Mouse (Mus musculus): ENCODE measurements around the gene Lgals2. TPM values are rescaled to one million over a fixed set of nuclear protein-coding genes. Genes with fewer than 3 reads are reported as not detected.

The Lgals2 gene
- polyA plus RNA-seq, 1 experiment from 2014 or later: not detected

Small RNAs within 50 kb of the gene (microRNA-seq; reads per million reads assigned to microRNA genes)
- not detected for gene Mir6955

Other genes with a start within 250 kb of the Lgals2 start
- gene Elfn2, start 136.8 kb downstream of the Lgals2 start, polyA plus RNA-seq (2016; fragmentation: Nextera tagmentation; extraction: Ambion mirVana): not detected in 2 replicates
- gene Mfng, start 82.1 kb downstream of the Lgals2 start, polyA plus RNA-seq (2016; fragmentation: Nextera tagmentation; extraction: Ambion mirVana): 11.1 and 13.1 TPM in 2 replicates
- gene Card10, start 52.5 kb downstream of the Lgals2 start, polyA plus RNA-seq (2016; fragmentation: Nextera tagmentation; extraction: Ambion mirVana): 4.7 and 5.3 TPM in 2 replicates
- 18.8 and 22.0 TPM in 2 replicates for gene Cdc42ep1, start 12.9 kb downstream of the Lgals2 start, polyA plus RNA-seq (2016; fragmentation: Nextera tagmentation; extraction: Ambion mirVana)
- 49.9 and 56.5 TPM in 2 replicates for gene Gga1, start 21.7 kb upstream of the Lgals2 start, polyA plus RNA-seq (2016; fragmentation: Nextera tagmentation; extraction: Ambion mirVana)
- 0.13 and 0.51 TPM in 2 replicates for gene Gm49510, start 44.1 kb upstream of the Lgals2 start, polyA plus RNA-seq (2016; fragmentation: Nextera tagmentation; extraction: Ambion mirVana)
- gene Sh3bp1, start 44.2 kb upstream of the Lgals2 start, polyA plus RNA-seq (2016; fragmentation: Nextera tagmentation; extraction: Ambion mirVana): 51.1 and 51.2 TPM in 2 replicates
- 37.1 and 40.8 TPM in 2 replicates for gene Pdxp, start 58.4 kb upstream of the Lgals2 start, polyA plus RNA-seq (2016; fragmentation: Nextera tagmentation; extraction: Ambion mirVana)
- gene Lgals1, start 71.2 kb upstream of the Lgals2 start, polyA plus RNA-seq (2016; fragmentation: Nextera tagmentation; extraction: Ambion mirVana): 292 and 458 TPM in 2 replicates
- 70.6 and 84.9 TPM in 2 replicates for gene Nol12, start 79.4 kb upstream of the Lgals2 start, polyA plus RNA-seq (2016; fragmentation: Nextera tagmentation; extraction: Ambion mirVana)
- 47.9 and 54.6 TPM in 2 replicates for gene Triobp, start 92.2 kb upstream of the Lgals2 start, polyA plus RNA-seq (2016; fragmentation: Nextera tagmentation; extraction: Ambion mirVana)
- gene H1f0, start 172.9 kb upstream of the Lgals2 start, polyA plus RNA-seq (2016; fragmentation: Nextera tagmentation; extraction: Ambion mirVana): 330 and 448 TPM in 2 replicates
- gene Galr3, start 186.4 kb upstream of the Lgals2 start, polyA plus RNA-seq (2016; fragmentation: Nextera tagmentation; extraction: Ambion mirVana): 0.13 TPM in 1 of 2 replicates, not detected in the other
- gene Ankrd54, start 207.4 kb upstream of the Lgals2 start, polyA plus RNA-seq (2016; fragmentation: Nextera tagmentation; extraction: Ambion mirVana): 73.8 and 77.9 TPM in 2 replicates
- gene Eif3l, start 219.7 kb upstream of the Lgals2 start, polyA plus RNA-seq (2016; fragmentation: Nextera tagmentation; extraction: Ambion mirVana): 278 and 295 TPM in 2 replicates

Data from limb, embryonic 10.5 days (tissue).